Mouse (Mus musculus) spleen, adult 18-20 months (tissue): ENCODE data around the gene A830005F24Rik.
A peak's percentile ranks its signal among the peaks of the same experiment; 100 is the strongest.
"Not testable (repeated sequence)": the region's sequence is repeated elsewhere in the genome, so short reads cannot be mapped to it uniquely, and the experiment has no call there.

ENCODE experiments used
- DNase-seq, 2 experiments: peaks; one replicate each; pipeline ENCODE4 v3.0.0; 2022; ENCODE audit warnings: mixed read lengths in 2 of 2

Gene A830005F24Rik

DNA sequence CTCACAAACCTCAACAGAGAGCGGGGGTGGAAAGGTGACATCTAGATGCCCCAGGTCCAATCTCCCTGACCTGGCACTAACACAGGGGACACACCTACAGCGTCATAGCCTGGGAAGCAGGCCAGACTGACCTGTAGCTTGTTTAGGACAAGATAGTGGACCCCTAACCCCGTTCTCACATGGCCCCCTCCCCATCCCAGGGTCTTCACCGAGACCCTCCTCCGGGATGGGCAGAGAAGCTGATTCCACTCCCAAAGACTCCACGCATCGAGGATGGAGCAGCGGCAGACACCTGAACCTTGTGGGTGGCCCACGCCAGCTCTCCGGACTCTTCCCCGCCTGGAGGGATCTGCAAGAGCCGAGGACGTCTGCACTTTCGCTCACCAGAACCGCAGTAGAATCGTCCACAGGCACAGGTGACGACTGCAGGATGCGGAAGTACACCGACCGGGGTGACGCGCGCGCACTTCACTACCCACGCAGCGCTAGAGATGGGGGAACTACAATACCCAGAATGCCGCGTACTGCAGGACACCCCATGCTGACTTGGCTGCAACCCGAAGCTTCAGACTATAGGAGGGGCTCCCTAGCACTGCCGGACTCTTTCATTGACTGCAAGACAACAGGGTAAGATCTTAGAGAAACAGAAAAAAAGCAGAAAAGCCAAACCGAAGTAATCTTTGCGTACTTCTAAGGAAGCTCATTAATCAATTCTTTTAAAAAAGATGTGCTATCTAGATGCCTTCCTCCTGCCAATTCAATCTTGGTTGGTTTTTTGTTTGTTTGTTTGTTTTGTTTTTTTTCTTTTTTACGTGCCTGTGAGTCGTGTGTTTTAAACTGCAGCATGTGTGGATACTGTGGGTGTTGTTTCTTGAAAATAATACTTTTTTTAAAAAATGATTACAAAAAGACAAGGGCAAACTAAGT lies at the start of gene A830005F24Rik, which contains the start of gene Zfp169:
TSS of gene A830005F24Rik (plus strand) at position 568 of the 927 bp plus-strand sequence.
TSS of gene Zfp169 (minus strand) at position 449 of the 927 bp plus-strand sequence.
- peak; percentile 79 to 80 for DNase-seq

DNA sequence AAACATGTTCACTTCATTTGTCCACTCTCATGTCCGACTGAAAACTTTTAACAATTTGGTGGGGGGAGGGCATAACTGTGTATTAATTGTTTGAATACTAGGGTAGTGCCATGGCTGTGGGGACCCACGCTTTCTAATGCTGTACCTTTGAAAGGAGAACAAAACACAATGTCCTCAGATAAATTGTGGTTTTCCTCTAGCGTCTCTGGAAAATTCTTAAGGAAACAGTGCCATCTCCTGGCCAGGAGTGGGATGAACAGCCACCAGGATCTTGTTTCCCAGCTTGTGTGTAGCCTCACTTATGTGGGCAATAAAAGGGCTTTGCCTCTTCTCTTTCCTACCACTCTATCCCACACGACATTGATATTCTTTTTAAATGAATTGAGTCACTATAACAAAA lies 49.2 kb upstream of the A830005F24Rik start:
- peak in 1 of 2 experiments; percentile 44 for DNase-seq

DNA sequence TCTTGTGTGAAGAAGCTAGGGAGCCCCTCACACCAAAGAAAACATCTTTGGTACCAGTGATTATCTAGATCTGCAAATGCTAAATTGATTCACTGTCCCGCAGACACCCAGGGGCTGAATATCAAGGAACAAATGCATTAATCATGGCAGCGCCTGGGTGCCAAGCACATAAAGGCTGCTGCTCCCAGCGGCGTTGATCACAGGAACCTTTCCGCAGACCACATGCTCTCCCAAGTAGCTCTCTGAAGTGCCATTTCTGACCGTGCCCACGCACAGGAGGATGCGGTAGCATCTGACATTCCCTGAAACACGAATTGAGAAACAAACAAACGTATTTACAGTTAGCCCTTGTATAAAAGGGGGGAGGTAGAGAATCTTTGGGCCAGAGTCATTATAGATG lies 47.2 kb upstream of the A830005F24Rik start:
- no peak for DNase-seq

DNA sequence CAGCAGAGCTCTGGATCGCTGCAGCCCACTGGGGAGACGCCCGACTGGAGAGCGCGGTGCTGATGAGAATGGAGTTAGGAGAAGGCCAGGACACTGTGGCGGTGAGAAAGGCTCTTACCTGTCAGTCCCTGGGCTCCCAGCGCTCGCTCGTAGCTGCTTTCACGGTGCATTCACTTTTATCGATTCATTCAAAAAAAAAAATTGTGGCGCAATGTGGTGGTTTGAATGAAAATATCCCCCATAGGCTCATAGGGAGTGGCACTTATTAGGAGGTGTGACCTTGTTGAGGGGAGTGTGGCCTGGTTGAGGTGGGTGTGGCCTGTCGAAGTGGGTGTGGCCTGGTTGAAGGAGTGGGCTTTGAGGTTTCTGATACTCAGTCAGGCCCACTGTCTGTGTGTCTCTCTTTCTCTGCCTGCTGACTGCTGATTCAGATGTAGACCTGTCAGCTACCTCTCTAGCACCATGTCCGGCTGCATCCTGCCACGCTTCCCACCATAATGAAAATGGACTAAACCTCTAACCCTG lies 44.7 kb upstream of the A830005F24Rik start:
- no peak for DNase-seq

DNA sequence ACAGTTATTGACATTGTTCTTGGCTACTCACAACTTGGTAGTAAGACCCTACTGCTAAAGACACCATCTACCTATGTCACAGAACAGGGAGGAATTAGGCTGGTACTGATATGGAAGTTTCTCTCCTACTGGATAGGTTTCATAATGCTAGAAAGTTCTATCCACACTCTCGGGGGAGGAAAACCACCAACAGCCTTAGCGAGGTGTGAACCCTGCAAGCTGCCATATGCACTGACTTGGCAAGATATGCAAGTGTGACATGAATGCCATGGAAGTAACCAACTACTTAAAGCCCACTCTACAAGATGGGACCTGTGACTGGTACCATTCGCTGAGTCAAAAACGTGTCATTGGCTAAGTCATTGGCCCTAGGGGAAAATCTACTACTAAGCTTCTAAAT lies 29.8 kb upstream of the A830005F24Rik start:
- DNase-seq = no peak

DNA sequence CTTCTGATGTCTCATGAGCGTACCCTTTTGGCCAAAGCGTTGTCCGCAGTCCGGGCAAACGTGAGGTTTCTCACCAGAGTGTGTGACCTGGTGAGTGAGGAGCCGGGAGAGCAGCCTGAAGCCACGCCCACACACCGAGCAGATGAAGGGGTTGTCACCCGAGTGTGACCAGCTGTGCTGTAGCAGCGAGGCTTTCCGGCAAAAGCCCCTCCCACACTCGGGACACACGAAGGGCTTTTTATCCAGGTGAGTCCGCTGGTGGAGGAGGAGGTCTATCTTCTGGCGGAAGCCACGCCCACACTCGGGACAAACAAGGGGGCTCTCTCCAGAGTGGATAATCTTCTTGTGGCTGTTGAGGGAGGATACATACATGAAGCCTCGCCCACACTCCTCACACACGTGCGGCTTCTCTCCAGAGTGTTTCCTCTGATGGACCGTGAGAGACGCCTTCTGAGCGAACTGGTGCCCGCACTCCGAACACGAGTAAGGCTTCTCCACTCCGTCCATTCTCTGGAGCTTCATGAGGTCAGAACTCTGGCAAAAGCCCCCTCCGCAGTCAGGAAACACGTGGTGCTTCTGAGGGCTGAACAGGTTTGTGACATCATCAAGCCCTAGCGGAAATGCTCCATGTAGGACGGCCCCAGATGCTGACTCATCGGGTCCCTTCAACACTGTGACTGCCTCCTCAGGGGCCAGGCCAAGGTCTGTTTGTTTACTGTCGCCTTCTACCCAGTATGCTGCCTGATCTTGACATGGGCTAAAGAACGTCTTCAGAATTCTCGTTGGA lies 22.8 kb upstream of the A830005F24Rik start:
- no peak for DNase-seq

DNA sequence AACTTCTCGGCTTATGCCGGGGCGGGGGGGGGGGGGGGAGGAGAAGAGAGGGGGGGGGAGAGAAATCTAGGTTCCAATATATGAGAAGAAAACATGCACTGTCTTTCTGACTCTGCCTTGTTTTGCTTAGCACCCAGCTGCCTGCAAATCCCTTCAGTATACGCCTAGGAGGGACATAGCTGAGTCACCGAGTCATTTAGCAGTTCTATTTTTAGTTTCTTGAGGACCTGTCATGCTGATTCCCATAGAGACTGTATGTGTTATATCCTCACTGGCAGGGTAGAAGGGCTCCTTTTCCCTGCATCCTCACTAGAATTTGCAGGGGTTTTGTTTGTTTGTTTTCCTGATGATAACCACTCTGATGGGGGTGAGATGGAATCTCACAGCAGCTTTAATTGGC lies 20.2 kb upstream of the A830005F24Rik start:
- DNase-seq = no peak

DNA sequence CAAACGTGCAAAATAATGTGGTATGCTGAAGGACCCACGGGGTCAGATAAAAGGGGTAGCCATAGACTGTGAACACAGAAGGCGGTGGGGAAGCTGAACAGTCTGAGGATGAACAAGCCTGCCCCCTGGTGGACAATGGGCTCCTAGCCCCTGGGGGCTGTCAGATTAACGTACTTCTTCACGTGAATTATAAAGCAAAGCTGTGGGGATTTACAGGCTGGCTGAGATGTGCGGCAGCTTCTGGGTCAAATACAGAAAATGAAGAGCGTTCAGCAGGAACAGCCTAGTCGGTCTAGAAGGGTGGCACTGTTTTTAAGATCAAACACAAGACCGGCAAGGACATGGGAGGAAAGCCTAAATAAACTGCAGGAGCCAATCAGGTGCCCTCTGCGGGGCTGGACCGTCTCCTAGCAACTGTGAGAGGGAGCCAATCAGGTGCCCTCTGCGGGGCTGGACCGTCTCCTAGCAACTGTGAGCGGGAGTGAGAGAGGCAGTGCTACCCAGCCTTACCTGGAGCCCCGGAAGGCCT lies 15.6 kb upstream of the A830005F24Rik start:
- peak in 1 of 2 experiments; percentile 54 for DNase-seq

DNA sequence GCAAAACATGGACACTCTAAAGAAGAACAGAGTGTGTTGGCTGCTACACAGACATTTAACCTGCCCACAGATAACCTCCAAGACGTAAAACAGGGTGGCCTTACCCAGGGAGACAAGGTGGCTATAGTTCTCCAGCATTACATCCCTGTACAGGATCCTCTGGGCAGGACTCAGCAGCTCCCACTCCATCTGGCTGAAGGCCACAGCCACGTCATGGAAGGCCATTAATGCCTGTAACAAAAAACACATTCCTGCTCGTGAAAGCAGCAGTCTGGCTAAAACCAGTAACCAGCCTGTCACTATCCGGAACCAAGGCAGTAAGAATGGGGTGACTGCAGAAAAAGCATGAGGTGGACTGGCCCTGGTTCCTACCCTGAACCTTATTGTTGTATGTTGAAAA lies 14.7 kb upstream of the A830005F24Rik start:
- no peak for DNase-seq

DNA sequence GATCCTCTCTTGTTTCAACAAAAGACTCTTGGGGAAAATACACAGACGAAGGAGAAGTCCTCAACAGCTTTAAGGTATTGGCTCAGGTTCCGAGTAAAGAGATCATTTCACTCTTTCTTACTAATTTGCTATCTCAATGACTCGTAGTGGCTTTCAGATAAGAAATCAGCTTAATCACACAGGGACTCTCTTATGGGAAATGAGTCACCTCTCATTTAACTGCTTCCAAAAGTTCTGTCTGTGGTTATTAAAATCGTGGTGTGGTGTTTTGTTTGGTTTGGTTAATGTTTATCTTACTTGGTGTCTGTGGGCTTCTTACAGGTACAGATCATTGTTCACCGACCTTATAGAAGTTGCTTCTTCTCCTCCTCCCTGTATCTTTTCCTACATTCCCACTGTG lies 10.9 kb upstream of the A830005F24Rik start:
- no peak for DNase-seq

DNA sequence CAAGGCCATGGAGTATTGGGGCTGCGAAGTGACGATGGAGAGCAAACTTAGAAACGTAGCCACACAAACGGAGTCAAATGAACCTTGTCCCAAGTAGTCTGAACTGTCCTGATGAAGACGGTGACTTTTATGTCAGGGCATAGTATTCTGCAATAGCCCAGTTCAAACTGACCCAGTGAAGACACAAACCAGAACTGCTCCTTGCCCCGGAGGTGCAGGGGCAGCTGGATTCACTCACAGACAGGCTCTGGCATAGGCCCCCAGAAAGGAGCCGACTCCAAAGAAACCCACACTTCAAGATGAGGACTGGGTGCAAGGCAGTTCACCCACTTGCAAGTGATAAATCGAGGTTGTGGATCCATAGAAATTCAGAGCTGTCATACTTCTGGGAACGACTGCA lies 4.7 kb upstream of the A830005F24Rik start:
- DNase-seq = no peak

DNA sequence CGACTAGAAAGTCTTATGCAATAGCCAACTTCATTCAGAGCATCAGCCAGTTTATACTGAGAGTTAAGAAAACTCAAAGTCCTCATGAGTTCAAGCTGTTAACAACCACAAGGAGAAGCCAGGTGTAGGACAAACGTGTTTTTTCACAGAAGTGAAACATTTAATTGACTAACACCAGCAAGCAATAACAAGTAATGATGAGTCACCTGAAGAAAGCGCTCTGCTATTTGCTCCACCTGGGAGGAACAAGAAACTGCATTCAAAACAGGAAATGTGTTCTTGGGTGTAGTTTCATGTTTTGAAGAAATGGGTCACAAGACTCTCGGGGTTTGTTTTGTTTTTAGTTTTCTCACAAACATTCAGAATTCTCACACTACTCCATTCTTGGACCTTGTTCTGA lies 2.5 kb downstream of the A830005F24Rik start:
- DNase-seq = no peak

DNA sequence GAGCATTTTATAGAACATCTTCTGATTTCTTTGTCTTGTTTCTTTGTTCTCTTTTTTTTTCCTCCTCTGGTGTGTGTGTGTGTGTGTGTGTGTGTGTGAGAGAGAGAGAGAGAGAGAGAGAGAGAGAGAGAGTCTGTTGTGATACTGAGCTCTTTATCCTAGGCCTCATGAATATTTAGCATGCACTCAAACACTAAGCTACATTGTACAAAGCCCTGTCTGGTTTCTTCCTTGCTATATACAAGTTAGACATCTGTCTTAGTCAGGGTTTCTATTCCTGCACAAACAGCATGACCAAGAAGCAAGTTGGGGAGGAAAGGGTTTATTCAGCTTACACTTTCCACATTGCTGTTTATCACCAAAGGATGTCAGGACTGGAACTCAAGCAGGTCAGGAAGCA lies 5.8 kb downstream of the A830005F24Rik start:
- DNase-seq = not testable (repeated sequence)

DNA sequence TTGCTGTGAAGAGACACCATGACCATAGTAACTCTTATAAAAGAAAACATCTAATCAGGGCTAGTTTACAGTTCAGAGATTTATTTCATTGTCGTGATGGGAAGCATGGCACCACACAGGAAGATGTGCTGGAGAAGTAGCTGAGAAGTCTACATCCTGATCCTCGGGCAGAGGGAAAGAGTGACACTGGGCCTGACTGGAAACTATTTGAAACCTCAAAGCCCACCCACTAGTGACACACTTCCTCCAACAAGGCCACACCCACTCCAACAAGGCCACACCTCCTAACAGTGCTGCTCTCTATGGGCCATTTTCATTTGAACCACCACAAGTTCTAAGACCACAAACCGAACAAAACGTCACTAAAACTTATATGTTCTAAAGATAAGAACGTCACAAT lies 12.4 kb downstream of the A830005F24Rik start:
- no peak for DNase-seq

DNA sequence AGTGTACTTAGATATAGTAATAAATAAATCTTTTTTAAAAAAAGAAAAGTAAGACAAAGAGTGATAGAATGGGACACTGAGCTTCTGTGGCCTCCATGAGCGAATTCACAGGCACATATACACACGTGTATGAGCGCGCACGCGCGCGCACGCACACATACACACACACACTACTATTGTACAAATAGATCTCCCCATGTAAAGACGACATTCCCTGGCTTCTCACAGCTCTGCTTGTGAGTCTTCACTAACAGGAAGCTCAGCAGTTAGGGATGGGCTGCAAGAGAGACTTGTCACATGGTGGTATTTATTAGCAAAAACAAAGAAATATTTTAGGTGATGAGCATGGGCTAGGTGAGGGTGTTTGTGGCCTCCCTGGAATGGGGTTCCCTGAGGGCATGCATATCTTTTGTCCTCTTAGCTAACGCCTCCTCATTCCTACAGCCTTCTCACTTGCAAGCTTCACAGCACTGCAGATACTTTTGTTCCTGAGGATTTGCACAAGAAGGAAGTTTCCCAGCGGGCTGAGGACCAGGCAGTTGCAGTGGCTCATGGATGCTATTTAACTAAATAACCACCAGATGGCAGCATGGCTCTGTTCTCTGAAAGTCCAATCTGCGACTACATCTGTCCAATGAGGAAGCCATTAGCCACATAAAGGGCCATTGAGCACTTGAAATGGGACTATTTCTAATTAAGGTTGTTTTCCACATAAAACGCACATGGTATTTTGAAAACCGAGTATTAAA lies 14.9 kb downstream of the A830005F24Rik start:
- peak in 1 of 2 experiments; percentile 43 for DNase-seq

DNA sequence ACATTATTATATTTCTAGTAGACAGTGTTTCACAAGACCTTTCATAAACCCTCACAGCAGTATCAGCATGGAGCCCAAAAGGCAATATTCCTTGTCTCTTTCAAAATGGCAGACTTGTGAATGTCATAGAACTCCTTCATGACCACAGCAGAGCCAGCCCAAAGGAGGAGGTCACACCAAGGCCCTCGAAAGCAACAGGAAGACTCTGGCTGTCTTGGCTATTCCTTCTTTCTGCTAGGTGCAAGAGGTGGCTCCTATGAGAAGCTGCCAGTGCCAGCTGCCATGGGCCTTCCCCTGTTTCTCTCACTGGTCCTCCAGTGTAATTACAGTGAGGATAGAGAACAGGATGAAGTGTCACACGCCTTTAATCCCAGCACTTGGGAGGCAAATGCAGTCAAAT lies 15.7 kb downstream of the A830005F24Rik start:
- no peak for DNase-seq

DNA sequence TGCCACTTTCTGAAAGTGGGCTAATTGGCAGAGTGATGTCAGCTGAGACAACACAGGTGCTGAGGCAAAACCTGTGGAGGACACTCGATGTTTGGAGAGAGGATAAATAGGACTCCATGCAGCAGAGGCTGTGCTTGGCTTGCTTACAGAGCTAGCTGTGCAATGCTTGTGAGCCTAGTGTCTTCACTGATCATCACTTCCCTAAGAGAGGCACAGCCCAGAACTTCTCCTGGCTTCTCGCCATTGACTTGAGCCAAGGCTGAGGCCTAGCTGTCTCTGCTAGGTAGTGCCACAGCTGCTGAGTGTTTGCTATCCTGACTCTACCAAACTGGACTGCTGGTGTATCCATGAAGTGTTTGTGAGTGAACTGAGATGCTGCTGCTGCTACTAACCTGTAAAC lies 17.3 kb downstream of the A830005F24Rik start:
- DNase-seq = no peak

DNA sequence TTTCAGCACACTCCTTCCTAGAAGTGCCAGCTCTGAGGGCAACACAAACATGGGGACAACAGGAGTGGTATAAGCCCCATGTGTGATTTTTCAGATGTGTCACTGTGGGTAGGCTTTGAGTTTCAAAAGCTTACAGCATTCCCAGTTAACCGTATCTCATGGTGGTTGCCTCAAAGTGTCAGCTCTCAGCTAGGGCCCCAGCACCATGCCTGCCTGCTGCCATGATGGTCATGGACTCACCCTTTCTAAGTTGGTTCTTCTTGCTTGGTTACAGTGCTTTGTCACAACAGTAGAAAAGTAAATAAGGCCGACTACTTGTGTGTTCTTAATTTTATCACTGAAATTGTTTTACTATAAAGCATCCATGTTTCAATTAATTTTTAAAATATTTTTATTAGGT lies 18.1 kb downstream of the A830005F24Rik start:
- DNase-seq = no peak

DNA sequence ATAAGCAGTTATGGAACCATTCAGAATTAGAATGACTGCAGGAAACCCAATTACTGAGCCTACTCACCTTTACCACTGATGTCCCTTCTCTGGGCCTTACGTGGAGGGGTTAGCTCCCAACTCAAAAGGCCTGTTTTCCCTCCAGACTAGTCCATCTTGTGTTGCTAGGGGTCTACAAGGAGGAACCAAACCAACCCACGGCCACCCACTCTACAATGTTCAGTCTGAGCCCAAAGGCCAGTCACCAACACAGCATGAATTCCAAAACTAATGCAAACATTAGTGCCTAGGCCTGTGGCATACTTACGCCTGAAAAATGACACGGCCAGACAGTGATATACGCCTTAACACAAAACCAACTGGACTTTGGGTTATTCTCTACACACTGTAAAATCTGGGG lies 20.1 kb downstream of the A830005F24Rik start:
- DNase-seq = no peak

DNA sequence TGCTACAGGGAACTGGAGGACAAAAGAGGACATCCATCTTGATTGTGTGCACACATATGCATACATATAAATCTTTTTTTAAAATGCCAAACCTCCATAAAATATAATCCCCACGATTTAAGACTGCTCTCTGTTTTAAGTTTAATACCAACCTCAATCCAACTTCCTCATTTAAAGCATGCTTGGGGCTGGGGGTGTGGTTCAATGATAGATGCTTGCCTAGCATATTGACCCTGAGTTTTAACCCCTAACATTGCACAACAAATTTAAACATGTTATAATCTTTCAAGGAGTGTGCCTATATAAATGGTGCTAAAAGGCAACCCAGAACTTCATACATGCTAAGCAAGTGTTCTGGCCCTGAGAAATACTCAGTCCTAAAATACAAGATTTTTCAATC lies 27.1 kb downstream of the A830005F24Rik start:
- DNase-seq = no peak

DNA sequence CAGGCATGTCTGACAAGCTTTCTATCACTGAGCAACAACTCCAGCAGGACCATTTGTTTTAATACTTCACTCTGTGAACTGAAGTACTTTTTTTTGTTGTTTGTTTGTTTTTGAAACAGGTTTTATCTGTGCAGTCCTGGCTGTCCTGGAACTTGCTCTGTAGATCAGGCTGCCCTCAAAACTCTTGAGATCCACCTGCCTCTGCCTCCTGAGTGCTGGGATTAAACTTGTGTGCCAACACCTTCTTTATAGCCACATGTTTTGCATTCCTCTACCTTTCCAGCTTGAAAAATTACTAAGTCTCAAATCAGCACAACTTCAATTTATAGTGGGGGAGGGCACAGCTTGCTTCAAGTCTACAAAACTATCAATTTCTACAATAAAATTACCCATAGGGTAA lies 31.0 kb downstream of the A830005F24Rik start:
- no peak for DNase-seq

DNA sequence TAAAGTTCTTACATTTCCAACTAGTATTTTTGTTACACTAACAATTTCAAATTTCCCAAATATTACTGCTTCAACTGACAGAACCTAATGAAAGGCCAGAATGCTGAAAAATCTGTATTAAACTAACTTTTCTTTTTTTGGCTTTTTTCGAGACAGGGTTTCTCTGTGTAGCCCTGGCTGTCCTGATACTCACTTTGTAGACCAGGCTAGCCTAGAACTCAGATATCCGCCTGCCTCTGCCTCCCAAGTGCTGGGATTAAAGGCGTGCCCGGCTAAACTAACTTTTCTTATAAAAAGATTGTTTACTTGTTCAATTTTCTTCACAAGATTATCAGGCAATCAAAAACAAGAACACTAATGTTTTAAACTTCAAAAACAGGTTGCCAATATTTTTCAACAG lies 31.5 kb downstream of the A830005F24Rik start:
- no peak for DNase-seq
